Mouse (Mus musculus) brain, adult 2 months (tissue): ENCODE measurements around the gene Sipa1.
A peak's percentile ranks its signal among the peaks of the same experiment; 100 is the strongest.

ENCODE experiments used
- DNase-seq: peaks from one replicate; pipeline ENCODE4 v3.0.0; 2011; ENCODE audit warnings: low read depth, low spot score

Gene Sipa1

GRCm38 (mm10) chr19:5662981-5663913 is at the start of gene Sipa1:
Gene Sipa1, minus strand, starts transcription at chr19:5663707.
- peak; percentile 73 for DNase-seq

DNA sequence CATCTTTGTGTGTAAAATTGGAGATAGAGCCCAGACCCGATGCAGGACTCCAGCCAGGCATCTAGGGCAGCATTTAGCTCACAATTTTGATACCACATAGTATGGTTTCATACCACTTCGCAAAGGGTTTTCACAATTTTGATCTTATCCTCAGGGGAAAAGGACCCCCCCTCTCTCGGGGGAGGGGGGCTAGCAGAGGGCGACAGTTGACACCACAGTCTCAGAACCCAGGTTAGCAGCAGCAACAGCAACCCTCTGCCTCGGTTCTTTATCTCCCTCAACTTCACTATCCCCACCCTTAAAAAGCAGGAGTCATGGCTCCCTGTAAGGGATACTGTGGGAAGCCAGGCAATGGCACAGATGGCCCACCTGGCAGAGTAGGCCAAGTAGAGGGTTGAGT is 49.7 kb upstream of the Sipa1 start:
- DNase-seq, result no peak

GRCm38 (mm10) chr19:5711907-5712460 is 48.5 kb upstream of the Sipa1 start:
- no peak for DNase-seq

- peak; percentile 85 for DNase-seq
Observed at GRCm38 (mm10) chr19:5711218-5711617, 47.7 kb upstream of the Sipa1 start.

- no peak for DNase-seq
Observed at GRCm38 (mm10) chr19:5710581-5710980, 47.1 kb upstream of the Sipa1 start.

GRCm38 (mm10) chr19:5710068-5710467 is 46.6 kb upstream of the Sipa1 start:
- DNase-seq, result no peak

- no peak for DNase-seq
Observed at GRCm38 (mm10) chr19:5704801-5705571, 41.5 kb upstream of the Sipa1 start.

GRCm38 (mm10) chr19:5704163-5704800 is 40.8 kb upstream of the Sipa1 start, which contains the start of gene Kcnk7:
Gene Kcnk7, plus strand, starts transcription at chr19:5704367.
- peak; percentile 60 for DNase-seq

- DNase-seq, result no peak
Observed at GRCm38 (mm10) chr19:5695849-5696462, 32.4 kb upstream of the Sipa1 start.

DNA sequence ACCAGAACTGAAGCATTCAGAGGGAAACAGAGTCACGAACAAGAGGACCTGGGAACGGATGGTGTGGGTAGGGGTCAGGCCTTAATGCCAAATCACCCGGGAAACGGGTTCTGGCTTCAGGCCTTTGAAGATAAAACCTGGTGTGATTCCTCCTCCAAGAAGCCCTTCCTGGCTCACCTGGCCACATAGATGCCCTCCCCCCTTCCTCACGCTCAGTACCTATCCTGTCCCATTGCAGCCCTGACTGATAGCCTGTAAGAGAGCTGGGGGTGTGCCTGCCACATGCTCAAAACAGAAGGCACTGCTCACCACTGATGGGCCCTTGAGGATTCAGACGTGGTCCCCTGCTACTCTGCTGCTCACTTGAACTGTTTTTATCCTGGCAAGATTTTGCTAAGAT is 30.3 kb upstream of the Sipa1 start:
- no peak for DNase-seq

- DNase-seq, result no peak
Observed at GRCm38 (mm10) chr19:5692913-5693396, 29.4 kb upstream of the Sipa1 start.

DNA sequence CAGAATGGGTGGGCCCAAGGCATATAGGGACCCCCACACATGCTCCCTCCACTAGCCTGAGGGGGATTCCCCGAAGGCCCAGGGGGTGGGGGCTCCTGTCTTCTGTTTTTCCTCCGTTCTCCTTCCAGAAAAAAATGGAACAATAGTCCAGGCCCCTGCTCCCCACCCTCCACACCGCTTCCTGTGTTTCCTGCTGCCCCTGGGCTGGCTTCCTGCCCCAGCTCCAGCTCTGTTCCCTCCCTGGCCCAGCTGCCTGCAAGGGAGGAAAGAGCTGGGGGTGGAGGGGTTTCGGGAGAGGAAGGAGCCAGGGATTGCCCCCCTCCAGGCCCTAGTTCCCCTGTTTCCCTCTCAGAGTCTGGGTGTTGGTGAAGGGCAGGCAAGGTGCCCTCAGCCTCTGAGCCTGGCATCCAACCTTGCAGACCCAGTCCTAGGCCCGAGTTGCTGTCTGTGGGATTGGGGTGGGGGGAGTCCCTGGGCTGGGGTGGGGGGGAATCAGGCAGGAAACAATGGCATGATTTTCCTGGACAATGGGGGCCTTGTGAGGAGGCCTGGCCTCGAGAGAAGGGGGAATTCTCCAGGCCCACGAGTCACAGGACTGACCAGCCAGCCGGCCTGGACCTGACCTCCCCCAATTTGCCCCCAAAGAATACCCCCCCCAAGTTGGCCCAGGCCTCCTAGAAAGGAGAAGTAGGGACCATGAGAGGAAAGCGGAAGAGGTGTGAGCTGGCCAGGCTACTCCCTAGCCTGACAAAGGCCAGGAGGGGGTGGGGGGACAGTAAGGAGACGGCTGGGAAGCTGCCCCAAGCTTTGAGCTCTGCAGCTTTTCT is 28.8 kb upstream of the Sipa1 start:
- peak; percentile 88 for DNase-seq

- no peak for DNase-seq
Observed at GRCm38 (mm10) chr19:5691601-5692000, 28.1 kb upstream of the Sipa1 start.

DNA sequence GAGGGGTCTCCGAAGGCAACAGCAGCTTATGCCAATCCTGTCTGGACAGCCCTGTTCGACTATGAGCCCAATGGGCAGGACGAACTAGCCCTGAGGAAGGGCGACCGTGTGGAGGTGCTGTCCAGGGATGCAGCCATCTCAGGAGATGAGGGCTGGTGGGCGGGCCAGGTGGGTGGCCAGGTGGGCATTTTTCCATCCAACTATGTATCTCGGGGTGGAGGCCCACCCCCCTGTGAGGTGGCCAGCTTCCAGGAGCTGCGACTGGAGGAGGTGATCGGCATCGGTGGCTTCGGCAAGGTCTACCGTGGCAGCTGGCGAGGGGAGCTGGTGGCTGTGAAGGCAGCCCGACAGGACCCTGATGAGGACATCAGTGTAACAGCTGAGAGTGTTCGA is 26.8 kb upstream of the Sipa1 start:
- DNase-seq, result no peak

DNA sequence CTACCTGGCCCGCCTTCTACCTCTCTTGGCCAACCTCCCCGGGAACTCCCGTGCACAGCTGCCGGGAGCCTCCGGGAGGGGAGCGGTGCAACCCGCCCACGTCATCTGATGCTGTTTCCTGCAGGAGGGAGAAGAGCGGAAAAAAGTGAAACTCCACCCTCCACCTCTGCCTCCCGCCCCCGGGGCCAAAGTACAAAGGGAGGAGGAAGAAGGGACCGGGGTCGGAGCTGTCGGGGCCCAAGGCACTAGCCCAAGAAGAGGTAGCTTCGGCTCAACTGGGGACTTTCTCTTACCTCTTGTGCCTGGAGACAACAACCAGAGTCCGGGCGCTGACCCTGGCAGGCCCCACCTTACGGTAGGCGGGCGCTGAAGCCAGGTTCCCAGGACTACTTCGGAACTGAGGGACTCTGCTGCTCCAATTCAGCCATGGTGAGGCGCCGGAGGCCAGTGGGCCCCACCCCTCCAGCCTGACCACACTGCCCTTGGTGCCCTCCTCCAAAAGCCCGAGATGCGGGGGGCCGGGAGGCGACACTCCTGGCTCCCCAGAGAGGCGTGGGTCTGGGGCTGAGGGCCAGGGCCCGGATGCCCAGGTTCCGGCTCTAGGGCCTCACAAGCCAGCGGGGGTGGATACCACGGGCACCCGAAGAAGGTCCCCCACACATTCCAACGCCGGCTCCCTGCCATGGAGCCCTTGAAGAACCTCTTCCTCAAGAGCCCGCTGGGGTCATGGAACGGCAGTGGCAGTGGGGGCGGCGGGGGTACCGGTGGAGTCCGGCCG is 26.2 kb upstream of the Sipa1 start:
- DNase-seq, result peak; percentile 93

- DNase-seq, result no peak
Observed at GRCm38 (mm10) chr19:5689088-5689428, 25.6 kb upstream of the Sipa1 start.

GRCm38 (mm10) chr19:5688200-5689087 is 24.9 kb upstream of the Sipa1 start, which contains the start of the genes Map3k11 and Pcnx3:
Gene Map3k11, plus strand, starts transcription at chr19:5688742.
Gene Pcnx3, minus strand, starts transcription at chr19:5688908.
- DNase-seq, result peak; percentile 100

- DNase-seq, result no peak
Observed at GRCm38 (mm10) chr19:5687738-5688137, 24.2 kb upstream of the Sipa1 start.
